Mouse (Mus musculus): Measurements from ENCODE around the gene Ppp2r1b. TPM values are rescaled to one million over a fixed set of nuclear protein-coding genes. Genes with fewer than 3 reads are reported as not detected.
"Not testable (repeated sequence)": the region's sequence is repeated elsewhere in the genome, so short reads cannot be mapped to it uniquely, and the experiment has no call there.

Ppp2r1b gene
- polyA plus RNA-seq, 1 experiment from 2014 or later, result 29.0 TPM

DNA sequence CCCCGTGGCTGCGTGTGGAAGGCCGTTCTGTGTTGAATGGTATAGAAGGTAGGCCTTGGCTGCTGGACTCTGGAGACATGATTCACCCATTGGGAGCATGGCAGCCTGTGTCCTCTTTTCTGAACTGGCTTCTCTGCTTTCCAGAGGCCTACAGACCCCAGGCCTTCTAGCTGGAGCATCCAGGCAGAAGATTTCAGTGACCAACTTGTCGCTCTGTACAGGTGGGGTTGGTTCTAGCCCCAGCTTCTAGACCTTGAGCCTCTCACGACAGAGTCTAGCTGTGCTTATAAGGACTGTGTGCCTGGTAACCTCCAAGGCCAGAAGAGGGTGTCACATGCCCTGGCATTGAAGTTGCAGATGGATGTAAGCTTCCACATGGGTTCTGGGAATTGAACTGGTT, 13.6 kb upstream of the Ppp2r1b start:
- no peak overlapping the region for H3K9ac ChIP-seq (replicated peaks)
- TF ChIP-seq EP300 (IDR thresholded peaks at IDR 0.05; ENCODE audit: low read depth) (no peak), CTCF (IDR thresholded peaks at IDR 0.05; ENCODE audit: low read depth) (no peak)
- H3K4me1 ChIP-seq (ENCODE audit: insufficient read depth), result peaks cover 26% of the 10 kb centered on the region
- WGBS (ENCODE audit: insufficient replicate concordance), result 93% methylated on average over 5 of the region's 5 CpGs
- no peak overlapping the region for H3K4me3 ChIP-seq (ENCODE audit: low read depth, low read length)
- H3K27ac ChIP-seq (ENCODE audit: low read depth), result no peak overlapping the region
- no peak overlapping the region for H3K4me2 ChIP-seq (ENCODE audit: low read depth, low read length)
- DNase-seq, result no peak
- no peak for ATAC-seq
- no peaks in the 10 kb centered on the region for H3K9me3 ChIP-seq (ENCODE audit: low read length)
- no peaks in the 10 kb centered on the region; the same call in 1 of the 2 replicates for H3K36me3 ChIP-seq (replicated peaks; ENCODE audit: insufficient read depth, low read length)
- H3K27me3 ChIP-seq (ENCODE audit: insufficient read depth, low read length), result no peaks in the 10 kb centered on the region

DNA sequence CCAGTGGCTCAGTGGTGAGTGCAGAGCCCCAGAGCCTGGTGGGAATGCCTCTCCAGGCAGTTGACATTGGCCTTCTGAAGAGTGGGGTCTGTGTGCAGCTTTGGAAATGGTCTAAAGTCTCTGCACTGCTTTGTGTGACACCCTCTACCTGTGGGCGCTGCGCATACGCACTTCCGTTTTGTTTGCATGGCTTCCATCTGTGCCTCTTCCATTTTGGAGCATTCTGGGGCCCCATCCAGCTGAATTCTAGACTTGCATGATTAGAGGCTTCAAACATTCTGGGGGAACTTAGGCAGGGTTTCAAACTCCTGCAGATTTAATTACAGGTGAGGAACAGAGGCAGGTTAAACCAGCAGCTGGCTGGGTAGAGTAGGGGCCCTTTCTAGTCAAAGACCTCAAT, 12.9 kb upstream of the Ppp2r1b start:
- H3K9ac ChIP-seq (replicated peaks), result no peak overlapping the region
- TF ChIP-seq CTCF (IDR thresholded peaks at IDR 0.05; ENCODE audit: low read depth) (no peak), EP300 (IDR thresholded peaks at IDR 0.05; ENCODE audit: low read depth) (no peak)
- H3K27me3 ChIP-seq (ENCODE audit: insufficient read depth, low read length), result no peaks in the 10 kb centered on the region
- no peak overlapping the region for H3K4me2 ChIP-seq (ENCODE audit: low read depth, low read length)
- WGBS (ENCODE audit: insufficient replicate concordance), result 96% methylated on average over 4 of the region's 4 CpGs
- no peak overlapping the region for H3K4me3 ChIP-seq (ENCODE audit: low read depth, low read length)
- DNase-seq, result no peak
- H3K9me3 ChIP-seq (ENCODE audit: low read length), result no peaks in the 10 kb centered on the region
- H3K36me3 ChIP-seq (replicated peaks; ENCODE audit: insufficient read depth, low read length), result no peaks in the 10 kb centered on the region; the same call in 1 of the 2 replicates
- H3K27ac ChIP-seq (ENCODE audit: low read depth), result no peak overlapping the region
- H3K4me1 ChIP-seq (ENCODE audit: insufficient read depth), result peaks cover 26% of the 10 kb centered on the region
- ATAC-seq, result no peak

DNA sequence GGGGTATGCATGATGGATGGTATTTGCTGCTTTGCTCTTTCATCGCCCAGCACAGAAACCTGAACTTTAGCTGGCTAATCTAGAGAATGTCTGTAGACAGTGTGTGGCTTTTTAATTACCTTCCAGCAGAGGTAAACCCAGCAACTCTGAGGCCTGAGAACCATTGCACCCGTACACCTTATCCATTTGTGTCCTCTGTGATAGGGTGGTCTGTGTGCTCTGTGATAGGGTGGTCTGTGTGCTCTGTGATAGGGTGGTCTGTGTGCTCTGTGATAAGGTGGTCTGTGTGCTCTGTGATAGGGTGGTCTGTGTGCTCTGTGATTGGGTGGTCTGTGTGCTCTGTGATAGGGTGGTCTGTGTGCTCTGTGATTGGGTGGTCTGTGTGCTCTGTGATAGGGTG, 12.5 kb upstream of the Ppp2r1b start:
- WGBS (ENCODE audit: insufficient replicate concordance), result 65% methylated on average over 2 of the region's 2 CpGs
- not testable (repeated sequence) for ATAC-seq

DNA sequence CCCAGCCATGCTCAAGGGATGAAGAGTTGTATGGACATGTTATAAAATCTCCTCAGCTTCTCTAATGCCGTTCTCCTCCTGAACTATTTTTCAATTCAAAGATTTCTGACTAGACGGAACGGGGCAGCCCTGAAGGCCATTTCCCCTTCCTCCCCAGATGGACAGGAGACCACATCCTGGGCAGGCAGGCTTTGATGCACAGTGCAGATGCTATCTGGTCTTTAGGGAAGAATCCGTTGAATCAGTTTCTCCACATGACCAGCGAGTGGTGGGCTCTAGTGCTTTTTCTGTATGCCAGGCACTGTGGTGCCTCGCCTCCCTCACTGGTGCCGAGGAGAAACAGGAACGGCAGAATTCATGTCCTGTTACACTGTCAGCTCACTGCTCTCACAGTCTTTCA, 11.3 kb upstream of the Ppp2r1b start:
- no peak overlapping the region for H3K9ac ChIP-seq (replicated peaks)
- H3K4me2 ChIP-seq (ENCODE audit: low read depth, low read length), result peak overlapping the region; percentile 27
- DNase-seq (no peak), ATAC-seq (no peak)
- 47% methylated on average over 8 of the region's 8 CpGs for WGBS (ENCODE audit: insufficient replicate concordance)
- H3K9me3 ChIP-seq (ENCODE audit: low read length), result no peaks in the 10 kb centered on the region
- no peak overlapping the region for H3K4me3 ChIP-seq (ENCODE audit: low read depth, low read length)
- H3K36me3 ChIP-seq (replicated peaks; ENCODE audit: insufficient read depth, low read length), result no peaks in the 10 kb centered on the region; the same call in none of the 2 replicates
- peak overlapping the region; percentile 55; the same call in 1 of the 2 replicates for H3K27ac ChIP-seq (ENCODE audit: low read depth)
- H3K4me1 ChIP-seq (ENCODE audit: insufficient read depth), result peaks cover 26% of the 10 kb centered on the region
- no peaks in the 10 kb centered on the region for H3K27me3 ChIP-seq (ENCODE audit: insufficient read depth, low read length)
- TF ChIP-seq EP300 (IDR thresholded peaks at IDR 0.05; ENCODE audit: low read depth) (no peak), CTCF (IDR thresholded peaks at IDR 0.05; ENCODE audit: low read depth) (no peak)

More for the DNA sequence above, 12.5 kb upstream of the Ppp2r1b start:
- not testable (repeated sequence) for H3K9ac ChIP-seq (replicated peaks); H3K9me3 ChIP-seq (ENCODE audit: low read length); H3K27ac ChIP-seq (ENCODE audit: low read depth); H3K4me2 ChIP-seq (ENCODE audit: low read depth, low read length); H3K4me3 ChIP-seq (ENCODE audit: low read depth, low read length); H3K27me3 ChIP-seq (ENCODE audit: insufficient read depth, low read length); DNase-seq; H3K36me3 ChIP-seq (replicated peaks; ENCODE audit: insufficient read depth, low read length)
- peaks cover 26% of the 10 kb centered on the region for H3K4me1 ChIP-seq (ENCODE audit: insufficient read depth)
- peak; percentile 70; the same call in 1 of the 2 replicates for TF ChIP-seq EP300 (IDR thresholded peaks at IDR 0.05; ENCODE audit: low read depth)

DNA sequence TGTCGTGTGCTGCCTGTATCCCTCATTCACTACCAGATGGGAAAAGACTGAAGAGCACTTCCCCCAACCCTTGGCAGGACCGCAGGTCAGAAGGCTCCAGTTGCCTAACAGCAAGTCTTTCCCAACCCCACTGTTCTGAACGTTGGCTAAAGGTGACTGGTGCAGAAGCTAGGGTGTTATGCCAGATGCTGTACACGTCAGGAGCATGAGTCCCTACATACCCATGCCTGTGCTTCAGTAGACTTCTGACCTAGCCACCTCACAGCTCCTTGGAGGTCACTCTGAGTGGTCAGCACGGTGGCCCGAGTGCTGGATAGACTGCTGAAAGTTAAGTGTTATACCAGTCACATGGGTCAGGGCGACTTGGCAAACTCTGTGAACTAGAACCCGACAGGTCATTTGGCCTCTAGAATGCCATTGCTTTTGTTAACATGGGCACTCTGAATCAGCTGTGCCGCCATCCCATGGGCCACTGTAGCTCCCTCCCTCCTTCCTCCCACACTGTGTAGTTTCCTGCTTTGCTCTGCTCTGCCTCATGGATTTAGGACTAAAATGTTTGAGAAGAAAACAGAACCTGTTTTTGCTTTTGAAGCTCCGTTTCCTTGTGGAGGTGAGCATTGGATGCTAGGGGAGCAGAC, 9.9 kb upstream of the Ppp2r1b start:
- ATAC-seq (peak; percentile 96), DNase-seq (peak; percentile 77)

DNA sequence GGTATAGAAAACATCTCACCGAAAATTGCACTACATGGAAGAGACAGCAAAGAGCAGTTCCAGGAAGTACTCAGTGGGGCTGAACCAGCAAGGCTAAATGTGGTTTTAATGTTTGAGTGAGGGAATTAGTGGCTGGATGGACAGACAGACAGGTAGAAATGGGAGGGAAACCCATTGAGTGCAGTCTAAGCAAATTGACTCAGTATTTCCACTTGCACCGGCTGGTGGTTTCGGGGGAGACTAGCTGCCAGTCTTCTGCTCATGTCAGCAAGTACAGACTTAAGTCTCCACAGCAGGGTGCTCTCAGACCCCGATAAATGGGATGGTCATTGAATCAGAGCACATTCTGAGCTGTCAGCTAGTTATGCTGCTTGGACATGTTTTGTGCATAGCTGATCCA, 9.0 kb upstream of the Ppp2r1b start:
- Histone ChIP-seq H3K9me3 (ENCODE audit: low read length) (no peaks in the 10 kb centered on the region), H3K27ac (ENCODE audit: low read depth) (no peak overlapping the region), H3K9ac (replicated peaks) (no peak overlapping the region), H3K4me3 (ENCODE audit: low read depth, low read length) (no peak overlapping the region), H3K4me2 (ENCODE audit: low read depth, low read length) (no peak overlapping the region), H3K4me1 (ENCODE audit: insufficient read depth) (peaks cover 32% of the 10 kb centered on the region), H3K27me3 (ENCODE audit: insufficient read depth, low read length) (no peaks in the 10 kb centered on the region), H3K36me3 (replicated peaks; ENCODE audit: insufficient read depth, low read length) (no peaks in the 10 kb centered on the region; the same call in none of the 2 replicates)
- DNase-seq (no peak), ATAC-seq (no peak)
- TF ChIP-seq EP300 (IDR thresholded peaks at IDR 0.05; ENCODE audit: low read depth), result no peak
- no peak for TF ChIP-seq CTCF (IDR thresholded peaks at IDR 0.05; ENCODE audit: low read depth)
- 85% methylated on average over 4 of the region's 4 CpGs for WGBS (ENCODE audit: insufficient replicate concordance)

More for the DNA sequence above, 9.9 kb upstream of the Ppp2r1b start:
- peaks cover 26% of the 10 kb centered on the region for H3K4me1 ChIP-seq (ENCODE audit: insufficient read depth)
- no peaks in the 10 kb centered on the region; the same call in none of the 2 replicates for H3K36me3 ChIP-seq (replicated peaks; ENCODE audit: insufficient read depth, low read length)
- no peaks in the 10 kb centered on the region for H3K27me3 ChIP-seq (ENCODE audit: insufficient read depth, low read length)
- no peaks in the 10 kb centered on the region for H3K9me3 ChIP-seq (ENCODE audit: low read length)
- H3K4me3 ChIP-seq (ENCODE audit: low read depth, low read length), result no peak overlapping the region
- peak overlapping the region; percentile 76 for H3K27ac ChIP-seq (ENCODE audit: low read depth)
- TF ChIP-seq CTCF (IDR thresholded peaks at IDR 0.05; ENCODE audit: low read depth) (no peak), EP300 (IDR thresholded peaks at IDR 0.05; ENCODE audit: low read depth) (peak; percentile 55; the same call in 1 of the 2 replicates)
- WGBS (ENCODE audit: insufficient replicate concordance), result 71% methylated on average over 10 of the region's 10 CpGs
- H3K4me2 ChIP-seq (ENCODE audit: low read depth, low read length), result no peak overlapping the region
- no peak overlapping the region for H3K9ac ChIP-seq (replicated peaks)
